8 mouse cellular contexts compared by ENCODE assay signal in the genomic region with DNA sequence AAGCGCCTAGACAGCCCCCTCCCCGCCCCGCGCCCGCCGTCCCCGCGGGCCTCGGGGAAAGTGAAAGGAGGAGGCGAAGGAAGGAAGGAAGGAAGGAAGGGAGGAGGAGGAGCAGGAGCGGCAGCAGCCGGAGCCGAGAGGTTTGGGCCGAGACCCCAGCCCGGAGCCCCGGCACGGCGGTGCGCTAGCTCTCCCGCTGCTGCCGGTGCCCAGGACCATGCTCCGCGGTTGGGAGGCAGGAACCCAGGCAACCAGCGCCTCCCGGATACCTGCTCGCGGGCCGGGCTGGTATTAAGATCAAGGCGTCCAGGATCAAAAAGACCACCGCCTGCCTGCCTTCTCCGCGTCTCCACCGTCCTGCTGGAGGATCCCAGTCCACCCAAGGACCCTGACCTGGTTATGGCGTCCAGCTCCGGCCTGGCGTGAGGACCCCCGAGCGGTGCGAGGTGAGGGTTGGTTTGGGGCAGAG. TPM values are rescaled to one million over a fixed set of nuclear protein-coding genes. Genes with fewer than 3 reads are reported as not detected.
DNase-seq lines count a peak whose midpoint lies in the region; ATAC-seq lines count a peak whose summit lies in the region.

No protein-coding gene starts in this region.

- intact Hi-C loops in left cerebral cortex, postnatal 25 days (cut with DNase I) = no loop called here

- H3K9me3 ChIP-seq in intestine, embryonic 14.5 days (ENCODE audit: control insufficient read depth, low read length) = no peaks in the 10 kb centered on the region
- H3K9me3 ChIP-seq in midbrain, embryonic 11.5 days (ENCODE audit: control insufficient read depth, low read length) = no peaks in the 10 kb centered on the region

- peak overlapping the region; percentile 86 for H3K9ac ChIP-seq in intestine, embryonic 14.5 days (ENCODE audit: low read length)
- peak overlapping the region; percentile 80 for H3K9ac ChIP-seq in midbrain, embryonic 11.5 days (ENCODE audit: low read length)

- H3K36me3 ChIP-seq in intestine, embryonic 14.5 days (ENCODE audit: control insufficient read depth, insufficient read depth, low read length) = no peaks in the 10 kb centered on the region
- no peaks in the 10 kb centered on the region for H3K36me3 ChIP-seq in midbrain, embryonic 11.5 days (ENCODE audit: control insufficient read depth, insufficient read depth, low read length)

- no peaks in the 10 kb centered on the region for H3K27me3 ChIP-seq in intestine, embryonic 14.5 days (replicated peaks; ENCODE audit: control insufficient read depth, insufficient read depth, low read length)
- H3K27me3 ChIP-seq in midbrain, embryonic 11.5 days (ENCODE audit: control insufficient read depth, insufficient read depth, low read length) = no peaks in the 10 kb centered on the region

- H3K4me1 ChIP-seq in intestine, embryonic 14.5 days (replicated peaks; ENCODE audit: control insufficient read depth, insufficient read depth, low read length) = peaks cover 48% of the 10 kb centered on the region
- H3K4me1 ChIP-seq in midbrain, embryonic 11.5 days (ENCODE audit: control insufficient read depth, insufficient read depth, low read length) = peaks cover 50% of the 10 kb centered on the region

- WGBS in intestine, embryonic 14.5 days = under 1% methylated on average over 39 of the region's 39 CpGs
- under 1% methylated on average over 39 of the region's 39 CpGs for WGBS in midbrain, embryonic 11.5 days

- ATAC-seq in CD4-positive, CD25-positive, alpha-beta regulatory T cell, adult 4 months = no peak
- no peak for ATAC-seq in intestine, embryonic 14.5 days (replicated peaks; ENCODE audit: low FRiP score, low TSS enrichment, low read depth)
- ATAC-seq in midbrain, embryonic 11.5 days (ENCODE audit: low FRiP score) = no peak

- peak overlapping the region; percentile 76 for H3K4me2 ChIP-seq in intestine, embryonic 14.5 days (ENCODE audit: low read length)
- H3K4me2 ChIP-seq in midbrain, embryonic 11.5 days = peak overlapping the region; percentile 80

- H3K4me3 ChIP-seq in intestine, embryonic 14.5 days (ENCODE audit: low read depth, low read length) = peak overlapping the region; percentile 98
- H3K4me3 ChIP-seq in midbrain, embryonic 11.5 days (ENCODE audit: low read depth, low read length) = peak overlapping the region; percentile 66

- H3K27ac ChIP-seq in intestine, embryonic 14.5 days (ENCODE audit: low read depth) = peak overlapping the region; percentile 90
- peak overlapping the region; percentile 81 for H3K27ac ChIP-seq in midbrain, embryonic 11.5 days (ENCODE audit: low read depth, low read length)

- DNase-seq in CD4-positive, CD25-positive, alpha-beta regulatory T cell, adult 2 months (ENCODE audit: low read depth, low spot score) = peak; percentile 48
- peak; percentile 55 for DNase-seq in right cerebral cortex, postnatal 25 days
- no peak for DNase-seq in right cerebral cortex, postnatal 4 days
- peak; percentile 82 for DNase-seq in intestine, embryonic 14.5 days (ENCODE audit: low spot score)
- DNase-seq in midbrain, embryonic 11.5 days (ENCODE audit: low spot score, missing footprints) = peak; percentile 94
- no peak for DNase-seq in ovary, postnatal 36 days (ENCODE audit: low spot score)
- DNase-seq in left cerebral cortex, postnatal 25 days (ENCODE audit: low spot score in 2 of 2) = no peak

RNA-seq across cellular contexts. Expression of gene Bcl9l, which starts 0.5 kb away (rescaled TPM):
- 10 to 100 TPM; 13.3 to 17.6 TPM for polyA plus RNA-seq in CD4-positive, CD25-positive, alpha-beta regulatory T cell, adult 4 months (2017; shearing (Covaris generic))
- 10.2 TPM in 2 replicates for polyA plus RNA-seq in intestine, embryonic 14.5 days (2014; fragmentation: Nextera tagmentation; extraction: Ambion mirVana)
- polyA plus RNA-seq in midbrain, embryonic 11.5 days (2014; fragmentation: Nextera tagmentation; extraction: Ambion mirVana) = 5.6 and 6.4 TPM in 2 replicates
- total RNA-seq in left cerebral cortex, postnatal 25 days (2021) = 10 to 100 TPM; 60.3 to 60.9 TPM

RNA-seq across cellular contexts. Expression of gene Upk2, which starts 28.3 kb away (rescaled TPM):
- polyA plus RNA-seq in CD4-positive, CD25-positive, alpha-beta regulatory T cell, adult 4 months (2017; shearing (Covaris generic)) = not detected
- 2.1 and 2.3 TPM in 2 replicates for polyA plus RNA-seq in intestine, embryonic 14.5 days (2014; fragmentation: Nextera tagmentation; extraction: Ambion mirVana)
- not detected in 2 replicates for polyA plus RNA-seq in midbrain, embryonic 11.5 days (2014; fragmentation: Nextera tagmentation; extraction: Ambion mirVana)
- total RNA-seq in left cerebral cortex, postnatal 25 days (2021) = not detected

RNA-seq across cellular contexts. Expression of gene Foxr1, which starts 42.1 kb away (rescaled TPM):
- polyA plus RNA-seq in CD4-positive, CD25-positive, alpha-beta regulatory T cell, adult 4 months (2017; shearing (Covaris generic)) = under 1 TPM in 1 of 2 experiments, not detected in 1; 0.43 TPM
- polyA plus RNA-seq in intestine, embryonic 14.5 days (2014; fragmentation: Nextera tagmentation; extraction: Ambion mirVana) = not detected in 2 replicates
- polyA plus RNA-seq in midbrain, embryonic 11.5 days (2014; fragmentation: Nextera tagmentation; extraction: Ambion mirVana) = not detected in 2 replicates
- not detected for total RNA-seq in left cerebral cortex, postnatal 25 days (2021)

Comparison
In these comparisons a context has a peak if more than half of its experiments do, and no peak if none do; other contexts are left out.
1. DNase-seq: peak in CD4-positive, CD25-positive, alpha-beta regulatory T cell, adult 2 months (single experiment), right cerebral cortex, postnatal 25 days (single experiment), intestine, embryonic 14.5 days (single experiment) and midbrain, embryonic 11.5 days (single experiment); none in right cerebral cortex, postnatal 4 days (single experiment), ovary, postnatal 36 days (single experiment) and left cerebral cortex, postnatal 25 days (0 of 2).